Mouse (Mus musculus) heart, postnatal 4 days (tissue): ENCODE measurements around the gene Sec24c. TPM values are rescaled to one million over a fixed set of nuclear protein-coding genes. Genes with fewer than 3 reads are reported as not detected.

Source experiments
- DNase-seq: peaks from one replicate; pipeline ENCODE4 v3.0.0; 2021
- total RNA-seq, 2 experiments: library from RNA; stranded (reverse); gene quantifications; 2 replicates each; pipeline ENCODE4 v1.2.3; 2021

The Sec24c gene
- total RNA-seq, 2 experiments from 2014 or later, result 96.3 to 110 TPM

- DNase-seq, result peak; percentile 96
Measured at GRCm38 (mm10) chr14:20660827-20661660, 13.1 kb upstream of the Sec24c start.

DNA sequence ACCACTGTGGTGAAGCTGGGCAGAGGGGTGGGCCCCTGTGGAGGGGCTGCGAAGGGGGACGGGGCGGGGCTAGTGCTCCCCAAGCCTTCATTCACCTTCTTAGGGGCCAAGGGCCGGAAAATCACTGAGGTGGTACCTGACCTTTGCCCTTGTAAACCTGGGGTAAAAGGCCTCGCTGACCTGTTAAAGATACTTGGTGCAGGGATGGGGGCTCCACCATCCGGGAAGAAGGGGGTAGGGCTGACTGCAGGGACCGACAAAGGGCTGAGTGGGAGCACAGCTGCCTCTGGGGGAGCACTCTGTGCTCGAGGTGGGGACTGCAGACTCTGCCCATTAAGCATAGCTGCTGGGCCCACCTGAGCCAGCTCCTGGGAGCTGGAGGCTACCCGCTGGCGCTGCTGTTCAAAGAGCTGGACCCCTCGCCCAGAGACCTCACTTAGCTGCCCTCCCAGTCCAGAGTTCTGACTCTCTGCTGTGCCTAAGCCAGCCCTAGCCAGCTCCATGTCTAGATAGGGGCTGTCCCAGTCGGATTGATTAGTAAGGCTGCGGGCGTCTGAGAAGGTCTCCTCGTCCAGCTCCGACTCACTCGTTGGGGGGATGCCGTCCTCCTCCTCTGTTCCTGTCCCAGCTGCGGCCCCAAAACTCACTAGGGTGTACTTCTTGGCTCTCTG is 12.3 kb upstream of the Sec24c start:
- peak; percentile 43 for DNase-seq

DNA sequence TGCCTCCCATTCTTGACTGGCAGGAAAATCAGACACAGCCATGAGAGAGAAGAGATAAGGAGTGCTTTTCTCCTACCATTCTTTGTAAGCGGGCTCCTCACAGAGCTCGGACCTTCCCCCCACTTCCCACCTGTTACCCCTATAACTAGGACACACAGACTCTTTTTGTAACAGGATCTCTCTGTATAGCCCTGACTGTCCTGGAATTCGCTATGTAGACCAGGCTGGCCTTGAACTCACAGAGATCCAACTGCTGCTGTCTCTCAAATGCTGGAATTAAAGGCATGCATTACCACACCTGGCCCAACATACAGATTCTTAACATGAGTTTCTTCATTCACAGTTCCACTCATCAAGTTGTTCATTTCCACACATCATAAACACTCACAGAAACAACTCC is 11.4 kb upstream of the Sec24c start:
- DNase-seq, result no peak

DNA sequence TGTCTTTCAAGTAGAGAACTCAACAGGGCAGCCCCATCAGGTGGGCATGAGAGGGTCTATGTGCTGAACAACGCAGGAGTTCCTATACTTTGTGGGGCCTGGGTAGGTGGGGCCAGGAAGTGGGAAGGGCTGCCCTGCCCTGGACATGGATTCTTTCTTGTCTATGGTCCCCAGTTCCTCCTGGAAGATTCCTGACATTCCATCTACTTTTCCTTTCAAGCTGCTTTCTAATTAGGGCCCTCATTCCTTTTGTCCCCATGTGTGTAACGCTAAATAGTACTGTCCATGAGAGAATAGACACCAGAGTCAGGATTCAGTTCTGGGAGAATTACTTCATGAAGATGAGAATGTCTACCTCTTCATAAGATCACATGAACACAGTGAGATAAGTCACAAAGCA is 10.5 kb upstream of the Sec24c start:
- no peak for DNase-seq

DNA sequence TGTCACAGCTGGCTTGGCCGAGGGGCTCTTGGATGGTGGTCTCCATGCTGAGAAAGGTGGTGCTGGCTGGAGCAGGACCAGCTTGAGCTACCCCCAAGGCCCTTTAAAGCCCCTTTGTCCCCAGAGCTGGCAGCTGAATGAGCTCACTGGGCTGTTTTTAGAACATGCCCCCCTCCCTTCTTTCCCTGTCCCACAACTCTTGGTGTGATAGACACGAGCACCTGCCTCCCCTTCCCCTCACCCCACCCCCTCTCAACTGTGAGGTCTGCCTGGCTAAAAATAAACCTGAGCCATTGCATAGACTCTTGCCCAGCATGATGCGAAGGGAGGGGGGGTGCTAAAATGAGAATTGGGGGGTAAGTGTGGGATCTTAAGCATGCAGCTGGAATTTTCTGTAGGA is 9.7 kb upstream of the Sec24c start:
- peak; percentile 65 for DNase-seq

- DNase-seq, result no peak
Measured at GRCm38 (mm10) chr14:20667469-20667868, 6.6 kb upstream of the Sec24c start.

DNA sequence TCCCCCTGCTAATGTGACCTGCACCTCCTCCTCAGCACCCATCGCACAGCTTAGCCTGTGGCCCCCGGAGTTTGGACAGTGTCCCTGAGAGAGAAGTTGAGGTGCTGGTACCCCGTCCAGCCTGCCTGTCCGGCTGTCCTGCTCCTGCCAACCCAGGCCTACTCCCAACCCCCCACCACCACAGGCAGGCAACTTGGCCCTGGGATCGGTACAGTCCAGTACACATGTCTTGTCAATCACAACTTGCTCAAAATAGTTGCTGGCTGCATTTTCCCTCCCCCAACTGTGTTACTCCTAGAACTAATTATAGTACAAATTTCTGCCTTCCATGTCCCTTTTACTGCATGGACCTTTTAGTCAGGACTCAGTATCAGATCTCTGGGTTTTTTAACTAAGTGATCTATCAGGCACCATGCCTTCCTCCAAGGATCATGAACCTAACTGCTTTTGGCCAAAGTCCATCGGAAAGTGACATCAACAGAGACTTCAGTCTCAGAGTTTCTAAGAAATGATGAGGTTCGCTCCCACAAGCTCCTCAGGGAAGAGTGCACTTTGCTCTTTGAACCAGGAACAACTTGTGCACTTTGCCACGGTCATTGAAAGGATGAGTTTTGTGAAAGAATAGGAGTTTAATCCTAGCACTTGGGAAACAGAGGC is 5.8 kb upstream of the Sec24c start, which contains the start of gene Synpo2l:
Gene Synpo2l, minus strand, starts transcription at position 201 of the 657 bp plus-strand sequence.
- DNase-seq, result peak; percentile 77

DNA sequence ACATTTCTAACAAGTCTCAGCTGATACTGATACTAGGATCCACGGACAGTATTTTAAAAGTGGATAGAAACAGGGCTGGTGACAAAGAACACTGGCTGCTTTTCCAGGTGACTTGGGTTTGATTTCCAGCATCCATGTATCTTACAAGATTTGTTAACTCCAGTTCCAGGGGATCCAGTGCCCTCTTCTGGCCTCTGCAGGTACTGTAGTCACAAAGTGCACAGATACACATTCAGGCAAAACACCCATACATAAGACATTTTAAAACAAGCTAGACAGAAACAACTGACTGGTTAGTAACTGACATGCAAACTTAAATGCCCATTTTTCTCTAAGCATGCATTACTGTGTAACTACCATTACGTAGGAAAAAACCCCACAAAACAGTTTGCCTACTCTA is 1.1 kb upstream of the Sec24c start:
- peak; percentile 69 for DNase-seq

DNA sequence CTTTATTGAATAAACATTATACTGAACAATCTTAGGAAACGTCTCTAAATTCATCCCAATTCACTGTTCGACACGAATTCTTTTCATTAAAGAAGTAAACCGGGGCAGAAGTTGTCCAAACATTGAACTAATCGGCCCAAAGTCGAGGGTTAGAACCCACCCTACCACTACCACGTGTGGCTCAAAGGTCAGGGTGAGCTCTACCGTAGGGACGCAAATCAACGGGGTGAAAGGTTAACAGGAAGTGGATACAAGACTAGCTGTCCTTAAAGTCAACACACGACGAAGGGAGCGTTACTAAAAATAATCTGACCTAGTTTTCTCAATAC is 409 bp upstream of the Sec24c start:
- no peak for DNase-seq

DNA sequence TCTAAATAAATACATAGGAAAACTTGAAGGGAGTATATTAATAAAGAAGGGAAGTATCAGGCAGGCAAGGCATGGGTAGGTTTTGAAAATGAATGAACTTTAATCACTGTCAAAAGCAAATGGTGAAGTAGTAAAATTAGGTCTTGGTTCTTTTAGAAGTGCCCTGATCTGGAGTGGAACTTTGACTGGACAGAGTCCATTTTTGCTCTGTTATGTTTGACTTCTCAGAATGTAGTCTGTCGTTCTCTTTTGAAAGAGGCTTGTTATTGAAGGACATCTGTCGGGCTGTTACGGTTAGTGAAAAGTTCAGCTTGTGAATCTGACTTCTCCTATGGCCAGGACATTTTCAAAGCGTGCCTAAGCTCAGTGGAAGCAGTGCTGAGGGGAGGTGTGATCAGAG is 3.8 kb downstream of the Sec24c start:
- no peak for DNase-seq

DNA sequence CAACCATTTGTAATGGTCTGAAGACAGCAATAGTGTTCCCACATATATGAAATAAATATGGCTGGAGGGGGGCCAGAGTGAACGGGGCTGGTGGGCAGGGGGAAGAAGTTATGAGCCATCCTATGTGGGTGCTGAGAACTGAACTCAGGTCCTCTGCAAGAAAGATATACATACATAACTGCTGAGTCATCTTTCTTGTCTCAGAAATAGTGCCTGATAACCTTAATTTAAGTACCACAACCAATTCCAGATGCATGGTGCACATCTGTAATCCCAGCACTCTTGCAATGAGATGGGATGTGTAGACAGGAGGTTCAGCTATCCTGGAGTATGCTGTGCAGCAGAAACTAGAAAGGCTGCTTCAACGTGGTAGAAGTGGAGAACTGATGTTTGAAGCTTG is 7.6 kb downstream of the Sec24c start:
- DNase-seq, result no peak

- DNase-seq, result peak; percentile 51
Measured at GRCm38 (mm10) chr14:20682498-20682897, 8.4 kb downstream of the Sec24c start.

GRCm38 (mm10) chr14:20686576-20686975 is 12.5 kb downstream of the Sec24c start:
- no peak for DNase-seq

- no peak for DNase-seq
Measured at GRCm38 (mm10) chr14:20689009-20689408, 14.9 kb downstream of the Sec24c start.

- DNase-seq, result no peak
Measured at GRCm38 (mm10) chr14:20691772-20692171, 17.7 kb downstream of the Sec24c start.

DNA sequence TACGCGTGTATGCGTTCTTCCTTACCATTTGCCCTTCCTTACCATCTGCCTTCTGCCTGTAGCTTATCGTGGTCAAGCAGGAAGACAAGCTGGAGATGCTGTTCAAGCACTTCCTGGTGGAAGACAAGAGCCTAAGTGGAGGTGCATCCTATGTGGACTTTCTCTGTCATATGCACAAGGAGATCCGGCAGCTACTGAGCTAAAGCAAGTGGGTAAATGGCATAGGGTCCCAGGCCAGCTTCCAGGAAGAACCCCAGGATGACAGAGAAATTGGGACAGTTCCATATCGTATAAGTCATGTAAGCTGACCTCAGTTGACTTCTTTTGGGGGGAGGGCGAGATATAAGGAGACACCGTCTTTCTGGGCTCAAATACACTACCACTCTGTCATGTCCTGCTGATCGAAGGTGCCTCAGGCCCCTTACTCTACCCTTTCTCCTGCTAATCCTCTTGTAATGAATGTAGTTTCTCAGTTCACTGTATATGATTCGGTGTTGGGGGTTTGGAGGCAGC is 19.5 kb downstream of the Sec24c start:
- DNase-seq, result no peak

DNA sequence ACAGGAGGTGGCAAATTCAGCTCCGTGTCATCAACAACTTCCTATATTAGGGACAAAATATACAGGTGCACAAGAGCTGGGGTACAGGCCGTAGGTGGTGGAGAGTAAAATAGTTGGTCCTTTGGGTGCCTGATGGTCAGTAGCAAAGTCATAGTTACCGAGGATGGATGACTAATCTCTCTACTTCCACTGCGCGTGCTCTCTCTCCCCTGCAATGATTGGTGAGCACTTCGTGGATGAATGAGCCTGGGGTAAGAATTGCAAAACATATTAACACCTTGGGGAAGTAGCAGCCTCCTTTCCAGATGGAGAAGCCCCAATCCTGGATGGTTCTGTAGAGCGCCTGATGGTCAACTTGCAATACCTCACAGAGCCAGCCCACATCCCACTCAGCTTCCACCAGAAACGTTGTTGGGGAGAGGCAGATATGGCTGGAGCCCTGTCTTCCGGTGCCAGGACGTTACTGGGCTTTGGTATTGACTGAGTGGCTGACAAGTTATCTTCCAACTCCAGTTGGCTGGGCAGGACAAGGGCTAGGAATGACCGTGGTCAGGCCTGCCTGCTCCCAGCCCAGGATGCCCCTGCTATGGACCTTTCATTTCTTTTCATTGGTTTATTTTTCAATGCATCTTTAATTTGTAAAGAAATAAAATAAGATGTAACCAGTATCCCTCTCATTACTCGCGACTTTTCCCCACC is 20.2 kb downstream of the Sec24c start:
- peak; percentile 27 for DNase-seq

DNA sequence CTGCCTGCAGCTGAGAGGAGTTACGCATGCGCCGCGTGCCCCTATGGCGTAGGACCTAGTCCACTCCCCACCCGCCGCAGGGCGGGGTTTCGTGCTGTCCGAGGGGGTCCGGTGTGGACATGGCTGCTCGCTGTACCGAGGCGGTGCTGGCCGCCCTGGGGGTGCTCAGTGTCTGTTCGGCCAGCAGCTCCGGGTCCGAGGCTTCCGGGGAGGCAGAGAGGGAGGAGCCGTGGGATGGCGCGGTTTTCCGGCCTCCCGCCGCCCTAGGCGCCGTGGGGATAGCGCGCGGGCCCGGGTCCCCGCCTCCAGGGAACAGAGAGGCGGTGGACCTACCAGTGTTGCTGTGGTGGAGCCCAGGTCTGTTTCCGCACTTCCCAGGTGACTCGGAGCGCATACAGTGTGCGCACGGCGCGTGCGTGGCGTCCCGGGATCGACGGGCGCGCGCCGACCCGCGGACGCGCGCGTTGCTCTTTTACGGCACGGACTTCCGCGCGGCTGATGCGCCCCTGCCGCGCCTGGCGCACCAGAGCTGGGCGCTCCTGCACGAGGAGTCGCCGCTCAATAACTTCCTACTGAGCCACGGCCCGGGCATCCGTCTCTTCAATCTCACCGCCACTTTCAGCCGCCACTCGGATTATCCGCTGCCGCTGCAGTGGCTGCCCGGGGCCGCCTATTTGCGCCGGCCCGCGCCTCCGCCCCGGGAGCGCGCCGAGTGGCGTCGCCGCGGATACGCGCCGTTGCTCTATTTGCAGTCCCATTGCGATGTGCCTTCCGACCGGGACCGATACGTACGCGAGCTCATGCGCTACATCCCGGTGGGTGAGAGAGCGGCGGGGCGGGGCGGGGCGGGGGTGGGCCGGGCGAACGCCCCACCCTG is 21.0 kb downstream of the Sec24c start, which contains the start of gene Fut11:
Gene Fut11, plus strand, starts transcription at position 85 of the 877 bp plus-strand sequence.
- DNase-seq, result peak; percentile 91

DNA sequence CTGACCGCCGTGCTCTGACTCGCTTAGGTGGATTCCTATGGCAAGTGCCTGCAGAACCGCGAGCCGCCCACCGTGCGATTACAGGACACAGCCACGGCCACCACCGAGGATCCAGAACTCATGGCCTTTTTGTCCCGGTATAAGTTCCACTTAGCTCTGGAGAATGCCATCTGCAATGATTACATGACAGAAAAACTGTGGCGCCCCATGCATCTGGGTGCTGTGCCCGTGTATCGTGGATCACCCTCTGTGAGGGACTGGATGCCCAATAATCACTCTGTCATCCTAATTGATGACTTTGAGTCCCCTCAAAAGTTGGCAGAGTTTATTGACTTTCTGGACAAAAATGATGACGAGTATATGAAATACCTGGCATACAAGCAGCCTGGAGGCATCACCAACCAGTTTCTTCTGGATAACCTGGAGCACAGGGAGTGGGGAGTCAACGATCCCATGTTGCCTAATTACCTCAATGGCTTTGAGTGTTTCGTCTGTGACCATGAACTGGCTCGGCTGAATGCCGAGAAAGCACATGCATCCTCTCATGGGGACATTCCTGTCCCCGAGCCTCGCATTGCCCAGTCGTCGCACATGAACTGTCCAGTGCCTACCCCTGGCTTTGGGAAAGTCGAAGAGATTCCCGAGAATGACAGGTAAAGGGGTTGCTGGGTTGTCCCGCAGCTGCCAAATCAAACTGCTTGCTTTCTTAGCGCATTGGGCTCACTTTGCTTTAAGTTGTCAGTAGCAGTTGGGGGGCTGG is 21.8 kb downstream of the Sec24c start:
- peak; percentile 29 for DNase-seq

GRCm38 (mm10) chr14:20696986-20697385 is 22.9 kb downstream of the Sec24c start:
- DNase-seq, result peak; percentile 66

DNA sequence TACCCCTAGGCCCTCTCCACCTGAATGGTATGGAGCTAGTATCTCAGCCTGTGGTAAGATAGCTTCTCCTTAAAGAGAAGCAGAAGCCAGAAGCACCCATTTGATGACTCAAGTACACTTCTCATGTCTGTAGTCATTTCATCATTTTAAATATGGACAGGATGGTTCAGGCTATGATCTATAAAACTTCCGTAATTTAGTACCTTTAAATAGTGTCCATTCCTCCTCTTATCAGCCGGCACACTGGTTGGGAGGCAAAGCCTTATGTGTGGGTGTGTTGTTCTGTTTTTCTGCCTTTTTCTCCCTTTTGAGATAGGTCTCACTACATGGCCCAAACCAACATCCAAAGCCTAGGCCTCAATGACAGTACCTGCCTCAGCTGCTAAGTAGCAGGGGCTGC is 24.4 kb downstream of the Sec24c start:
- no peak for DNase-seq
